Comparison of ENCODE assay signal across 9 mouse cellular contexts in genomic region chr5:114146028-114146888, GRCm38 (mm10). TPM values are rescaled to one million over a fixed set of nuclear protein-coding genes. Genes with fewer than 3 reads are reported as not detected.
DNase-seq lines count a peak whose midpoint lies in the region; ATAC-seq lines count a peak whose summit lies in the region.
"Had no signal": no experiment of that assay in that cellular context is flagged by ENCODE, and none has a peak within 500 bp of the region (broad histone marks: within the 10 kb centered on the region; RNA-seq: fewer than 3 reads in every experiment).

Acacb (plus strand) TSS chr5:114146535.

- no peak within 1 kb of the TSS for H3K4me3 ChIP-seq in hindbrain, embryonic 10.5 days
- H3K4me3 ChIP-seq in hindbrain, embryonic 16.5 days (ENCODE audit: low read length), result no peak within 1 kb of the TSS
- H3K4me3 ChIP-seq in heart, embryonic 12.5 days, result peak within 1 kb of the TSS; percentile 47
- no peak within 1 kb of the TSS for H3K4me3 ChIP-seq in forebrain, embryonic 13.5 days
- H3K4me3 ChIP-seq: neural tube, embryonic 12.5 days had no signal

- H3K9ac ChIP-seq in hindbrain, embryonic 16.5 days (ENCODE audit: low read depth, low read length), result no peak within 1 kb of the TSS
- peak within 1 kb of the TSS; percentile 70 for H3K9ac ChIP-seq in heart, embryonic 12.5 days
- no peak within 1 kb of the TSS for H3K9ac ChIP-seq in forebrain, embryonic 13.5 days
- H3K9ac ChIP-seq: neural tube, embryonic 12.5 days had no signal

- peak within 1 kb of the TSS; percentile 12; the same call in 1 of the 2 replicates for H3K27ac ChIP-seq in hindbrain, embryonic 10.5 days
- no peak within 1 kb of the TSS for H3K27ac ChIP-seq in hindbrain, embryonic 16.5 days (ENCODE audit: low read depth, low read length)
- H3K27ac ChIP-seq in heart, embryonic 12.5 days (ENCODE audit: poor library complexity, severe bottlenecking), result peak within 1 kb of the TSS; percentile 97
- no peak within 1 kb of the TSS for H3K27ac ChIP-seq in forebrain, embryonic 13.5 days
- H3K27ac ChIP-seq: neural tube, embryonic 12.5 days had no signal

- no peaks in the 10 kb centered on the region for H3K27me3 ChIP-seq in hindbrain, embryonic 10.5 days (ENCODE audit: insufficient read depth, poor library complexity, severe bottlenecking)
- H3K27me3 ChIP-seq in hindbrain, embryonic 16.5 days (replicated peaks; ENCODE audit: control insufficient read depth, insufficient read depth, low read length), result no peaks in the 10 kb centered on the region
- no peaks in the 10 kb centered on the region for H3K27me3 ChIP-seq in heart, embryonic 12.5 days (replicated peaks)
- no peaks in the 10 kb centered on the region for H3K27me3 ChIP-seq in forebrain, embryonic 13.5 days
- H3K27me3 ChIP-seq: neural tube, embryonic 12.5 days had no signal

- WGBS in hindbrain, embryonic 10.5 days, result 39% methylated on average over 19 of the region's 19 CpGs
- 49% methylated on average over 19 of the region's 19 CpGs for WGBS in hindbrain, embryonic 16.5 days
- WGBS in heart, embryonic 12.5 days, result 18% methylated on average over 19 of the region's 19 CpGs
- WGBS in forebrain, embryonic 13.5 days, result 61% methylated on average over 19 of the region's 19 CpGs

- no peaks in the 10 kb centered on the region for H3K9me3 ChIP-seq in hindbrain, embryonic 10.5 days
- no peaks in the 10 kb centered on the region for H3K9me3 ChIP-seq in hindbrain, embryonic 16.5 days (ENCODE audit: control insufficient read depth, low read length)
- no peaks in the 10 kb centered on the region for H3K9me3 ChIP-seq in heart, embryonic 12.5 days (replicated peaks)
- no peaks in the 10 kb centered on the region for H3K9me3 ChIP-seq in forebrain, embryonic 13.5 days (replicated peaks)
- H3K9me3 ChIP-seq: neural tube, embryonic 12.5 days had no signal

- DNase-seq in hindbrain, embryonic 10.5 days (ENCODE audit: low spot score), result no peak
- no peak for DNase-seq in adrenal gland, postnatal 25 days
- DNase-seq in kidney, postnatal 25 days, result peak; percentile 48 to 84
- DNase-seq in cerebellum, postnatal 36 days, result no peak
- no peak for DNase-seq in layer of hippocampus, postnatal 14 days (ENCODE audit: low spot score in 2 of 2)

- peaks cover 25% of the 10 kb centered on the region for H3K4me1 ChIP-seq in hindbrain, embryonic 10.5 days (replicated peaks)
- no peaks in the 10 kb centered on the region for H3K4me1 ChIP-seq in hindbrain, embryonic 16.5 days (ENCODE audit: control insufficient read depth, insufficient read depth, low read depth, low read length)
- H3K4me1 ChIP-seq in heart, embryonic 12.5 days (replicated peaks), result peaks cover 31% of the 10 kb centered on the region
- H3K4me1 ChIP-seq in forebrain, embryonic 13.5 days, result no peaks in the 10 kb centered on the region

- ATAC-seq in hindbrain, embryonic 16.5 days, result no peak
- peak; percentile 58 for ATAC-seq in heart, embryonic 12.5 days (ENCODE audit: insufficient number of reproducible peaks, low FRiP score)
- no peak for ATAC-seq in forebrain, embryonic 13.5 days

- no peak within 1 kb of the TSS for H3K4me2 ChIP-seq in hindbrain, embryonic 16.5 days (ENCODE audit: low read length)
- peak within 1 kb of the TSS; percentile 64 for H3K4me2 ChIP-seq in heart, embryonic 12.5 days
- H3K4me2 ChIP-seq in forebrain, embryonic 13.5 days, result no peak within 1 kb of the TSS
- H3K4me2 ChIP-seq: neural tube, embryonic 12.5 days had no signal

- H3K36me3 ChIP-seq in hindbrain, embryonic 10.5 days, result no peaks in the 10 kb centered on the region
- no peaks in the 10 kb centered on the region for H3K36me3 ChIP-seq in hindbrain, embryonic 16.5 days (ENCODE audit: control insufficient read depth, insufficient read depth, low read length)
- H3K36me3 ChIP-seq in heart, embryonic 12.5 days, result no peaks in the 10 kb centered on the region
- H3K36me3 ChIP-seq in forebrain, embryonic 13.5 days (ENCODE audit: poor library complexity, severe bottlenecking), result no peaks in the 10 kb centered on the region
- H3K36me3 ChIP-seq: neural tube, embryonic 12.5 days had no signal

RNA-seq across cellular contexts. Expression of gene Acacb, which starts in this region (rescaled TPM):
- polyA plus RNA-seq in hindbrain, embryonic 10.5 days (2016; fragmentation: Nextera tagmentation; extraction: Ambion mirVana), result 1.8 TPM in 2 replicates
- 5.4 and 5.5 TPM in 2 replicates for polyA plus RNA-seq in hindbrain, embryonic 16.5 days (2015; fragmentation: Nextera tagmentation; extraction: Ambion mirVana)
- total RNA-seq in adrenal gland, postnatal 25 days (2021), result 99.4 and 114 TPM in 2 replicates
- polyA plus RNA-seq in heart, embryonic 12.5 days (2016; fragmentation: Nextera tagmentation; extraction: Ambion mirVana), result 16.1 and 16.9 TPM in 2 replicates
- 1 to 10 TPM; 6.5 to 7.1 TPM for total RNA-seq in layer of hippocampus, postnatal 14 days (2021)
- 0.96 and 1.5 TPM in 2 replicates for polyA plus RNA-seq in forebrain, embryonic 13.5 days (2015; fragmentation: Nextera tagmentation; extraction: Ambion mirVana)

Comparison
In these comparisons a context has a peak if more than half of its experiments do, and no peak if none do; other contexts are left out.
1. RNA of gene Acacb (total RNA-seq): 99.4 to 114 TPM in adrenal gland, postnatal 25 days; 6.5 to 7.1 TPM in layer of hippocampus, postnatal 14 days; every median in the first group is over 10 times any median in the second.
2. H3K27ac ChIP-seq: peak in hindbrain, embryonic 10.5 days (single experiment) and heart, embryonic 12.5 days (single experiment); none in hindbrain, embryonic 16.5 days (single experiment) and forebrain, embryonic 13.5 days (single experiment).
3. DNase-seq: peak in kidney, postnatal 25 days (2 of 2); none in hindbrain, embryonic 10.5 days (single experiment), adrenal gland, postnatal 25 days (single experiment), cerebellum, postnatal 36 days (0 of 2) and layer of hippocampus, postnatal 14 days (0 of 2).